Mouse (Mus musculus) CH12.LX (cell line): ENCODE data around the gene Tet2.

Experiments used
- BHLHE40 ChIP-seq: IDR thresholded peaks from 2 replicates; pipeline ENCODE4 v1.6.1; 2011; ENCODE audit warnings: mild to moderate bottlenecking, low read depth, low read length, improper control_type of control experiment
- CTCF ChIP-seq, 2 experiments: IDR thresholded peaks in 1 of 2; conservative IDR thresholded peaks in 1 of 2; 2 replicates each; pipeline ENCODE4 v1.5.1; 2011 to 2012; ENCODE audit warnings: low read depth in 2 of 2, low read length in 2 of 2, improper control_type of control experiment in 1 of 2, inconsistent platforms in 1 of 2, mild to moderate bottlenecking in 1 of 2, moderate library complexity in 1 of 2
- ETS1 ChIP-seq: conservative IDR thresholded peaks from 2 replicates; pipeline ENCODE4 v1.6.1; 2012; ENCODE audit warnings: low read depth, mild to moderate bottlenecking, inconsistent platforms, low read length, improper control_type of control experiment, moderate library complexity
- MAZ ChIP-seq: IDR thresholded peaks from 2 replicates; pipeline ENCODE4 v1.6.1; 2012; ENCODE audit warnings: low read depth, mild to moderate bottlenecking, inconsistent platforms, low read length, improper control_type of control experiment, moderate library complexity
- MXI1 ChIP-seq: IDR thresholded peaks from 2 replicates; pipeline ENCODE4 v1.6.1; 2011; ENCODE audit warnings: mild to moderate bottlenecking, low read depth, low read length, improper control_type of control experiment
- NRF1 ChIP-seq: IDR thresholded peaks from 2 replicates; pipeline ENCODE4 v1.6.1; 2014; ENCODE audit warnings: low read depth, mild to moderate bottlenecking, inconsistent platforms, low read length, improper control_type of control experiment, moderate library complexity
- RAD21 ChIP-seq: IDR thresholded peaks from 2 replicates; pipeline ENCODE4 v1.6.1; 2011; ENCODE audit warnings: low read depth, mild to moderate bottlenecking, low read length, improper control_type of control experiment, moderate library complexity
- TCF12 ChIP-seq: IDR thresholded peaks from 2 replicates; pipeline ENCODE4 v1.6.1; 2014; ENCODE audit warnings: low read depth, mild to moderate bottlenecking, inconsistent platforms, low read length, improper control_type of control experiment
- ZC3H11A ChIP-seq: IDR thresholded peaks from 2 replicates; pipeline ENCODE4 v1.6.1; 2012; ENCODE audit warnings: low read depth, mild to moderate bottlenecking, inconsistent platforms, low read length, improper control_type of control experiment

DNA sequence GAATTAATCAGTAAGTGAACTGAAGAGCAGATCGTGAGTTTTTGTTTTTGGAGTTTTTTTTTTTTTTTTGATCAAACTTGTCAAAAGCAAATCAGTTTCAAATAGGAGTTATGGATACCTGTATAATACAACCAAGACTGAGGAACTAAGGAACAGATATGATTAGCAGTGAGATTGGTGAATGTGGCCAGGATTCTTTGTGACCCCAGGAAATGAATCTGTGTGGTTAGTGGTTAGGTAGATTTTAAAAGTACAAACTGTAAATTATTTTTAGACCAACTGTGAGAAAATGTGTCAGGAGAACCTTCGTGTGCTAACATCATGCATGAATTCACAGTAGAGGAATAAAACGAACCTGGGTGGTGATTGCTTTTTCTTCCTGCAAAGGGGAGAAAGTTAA lies 66.0 kb downstream of the Tet2 start:
- no peak for TF ChIP-seq ZC3H11A
- TF ChIP-seq TCF12: no peak
- no peak for TF ChIP-seq ETS1
- no peak for TF ChIP-seq NRF1
- TF ChIP-seq MAZ: no peak
- no peak for TF ChIP-seq BHLHE40
- no peak for TF ChIP-seq RAD21
- no peak for TF ChIP-seq MXI1
- TF ChIP-seq CTCF (conservative IDR thresholded peaks at IDR 0.05 in 1 of 2, IDR thresholded peaks at IDR 0.05 in 1 of 2; ENCODE audit: low read depth in 2 of 2, low read length in 2 of 2): no peak
